Mouse (Mus musculus): ENCODE data around the gene Cfh.
"Not testable (repeated sequence)": the region's sequence is repeated elsewhere in the genome, so short reads cannot be mapped to it uniquely, and the experiment has no call there.

Cfh gene

DNA sequence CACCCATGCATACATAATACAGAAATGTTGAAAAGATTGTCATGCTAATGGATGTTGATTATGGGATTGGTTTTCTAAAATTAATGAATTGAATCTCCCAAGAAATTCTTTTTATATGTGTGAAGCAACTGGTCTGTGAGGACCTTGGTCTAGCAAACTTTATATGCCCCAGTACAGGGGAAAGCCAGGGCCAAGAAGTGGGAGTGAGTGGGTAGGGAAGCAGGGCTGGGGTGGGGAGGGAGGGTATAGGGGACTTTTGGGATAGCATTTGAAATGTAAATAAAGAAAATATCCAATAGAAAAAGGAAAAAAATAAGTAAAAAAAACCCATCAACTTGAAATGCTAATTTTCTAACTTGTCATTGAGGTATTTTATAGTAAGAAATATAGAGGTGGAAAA is at the start of gene Cfh:
Gene Cfh, minus strand, starts transcription at position 101 of the 400 bp plus-strand sequence.
- DNase-seq = not testable (repeated sequence)

DNA sequence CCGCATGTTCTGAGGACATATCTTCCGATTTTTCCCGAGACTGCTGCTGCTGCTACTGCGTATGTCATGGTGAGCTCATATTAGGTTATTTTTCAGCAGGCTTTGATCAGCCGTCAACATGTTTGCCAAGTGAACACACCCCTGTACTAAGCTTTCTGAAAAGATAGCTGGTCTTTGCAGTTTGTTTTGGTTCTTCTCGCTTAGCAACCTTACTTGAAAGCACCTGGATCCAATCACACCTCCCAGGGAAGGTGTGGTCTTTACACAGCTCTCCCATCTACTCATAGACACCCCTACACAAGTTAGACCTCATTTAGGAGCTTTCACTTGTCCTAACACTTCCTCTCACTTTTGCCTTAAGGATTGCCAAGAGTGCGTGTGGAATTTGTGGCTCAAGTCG is 43.1 kb upstream of the Cfh start:
- DNase-seq = no peak

DNA sequence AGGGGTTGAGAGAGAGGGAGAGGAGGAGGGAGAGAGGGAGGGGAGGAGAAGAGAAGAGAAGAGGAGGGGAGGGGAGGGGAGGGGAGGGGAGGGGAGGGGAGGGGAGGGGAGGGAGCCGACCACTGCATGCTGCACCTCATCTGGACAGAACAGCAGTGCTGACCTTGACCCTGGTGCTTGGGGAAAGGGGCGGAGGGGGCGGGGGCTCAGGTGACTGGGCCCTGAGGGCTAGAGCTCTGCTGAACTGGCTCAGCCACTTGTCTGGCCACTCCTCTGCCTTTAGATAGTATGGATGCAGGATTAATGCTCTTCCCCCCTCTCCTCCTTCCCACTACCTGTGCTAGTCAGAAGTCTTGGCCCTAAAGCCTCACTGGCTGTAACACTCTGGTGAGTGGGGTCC is 41.7 kb upstream of the Cfh start:
- no peak for DNase-seq

DNA sequence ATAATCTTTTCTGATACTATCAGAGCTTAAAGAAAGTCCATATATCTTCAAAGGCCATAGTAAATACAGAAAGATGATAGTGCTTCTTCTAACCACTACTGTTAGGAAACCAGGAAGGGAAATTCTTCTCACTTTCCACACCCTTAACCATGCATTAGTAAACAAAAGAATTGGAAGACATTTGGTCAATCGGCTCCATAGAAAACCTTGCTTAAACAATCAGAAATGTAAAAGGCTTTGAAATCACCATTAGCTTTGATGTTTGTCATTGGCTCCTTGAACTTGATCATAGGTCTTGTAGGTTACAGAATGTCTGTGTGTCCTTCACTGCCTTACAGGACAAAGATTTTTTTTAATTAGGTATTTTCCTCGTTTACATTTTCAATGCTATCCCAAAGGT is 21.8 kb upstream of the Cfh start:
- DNase-seq = no peak

DNA sequence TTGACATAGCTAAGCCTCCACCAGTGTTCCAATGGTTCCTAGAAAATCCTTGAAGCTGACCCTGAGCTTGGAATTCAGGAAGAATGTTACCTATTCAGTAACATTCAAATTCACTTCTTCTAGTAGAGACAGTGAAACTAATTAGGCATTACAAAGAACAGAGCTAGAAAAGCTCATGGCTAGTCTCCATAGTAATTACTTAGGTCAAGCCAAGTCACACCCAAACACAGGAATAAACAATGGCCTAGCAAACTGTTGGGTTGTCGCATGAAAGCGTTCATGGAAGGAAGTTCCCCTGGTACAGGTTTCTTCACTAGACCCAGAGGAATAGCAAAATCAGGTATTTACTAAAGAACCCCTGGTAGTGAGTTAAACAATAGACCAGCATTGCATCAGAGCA is 4.9 kb upstream of the Cfh start:
- DNase-seq = not testable (repeated sequence)

DNA sequence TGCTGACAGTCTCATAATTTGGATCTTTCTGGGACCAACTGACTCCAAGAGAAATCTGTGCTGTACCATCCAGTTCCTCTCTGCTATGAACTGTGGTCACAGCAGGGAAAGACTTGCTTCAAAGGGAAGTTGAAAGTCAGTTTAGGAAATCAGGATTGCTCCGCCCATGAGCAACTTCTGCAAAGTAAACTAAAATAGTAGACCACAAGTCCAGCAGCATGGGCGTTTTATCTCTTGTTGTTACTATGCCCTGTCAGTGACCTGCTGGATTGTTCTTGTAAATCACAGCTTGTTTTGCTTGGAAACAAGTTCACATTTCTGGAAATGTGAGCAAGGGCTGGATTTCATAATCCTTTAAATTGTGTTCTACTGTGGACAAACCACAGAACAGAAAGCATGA is 356 bp downstream of the Cfh start:
- DNase-seq = peak; percentile 53

DNA sequence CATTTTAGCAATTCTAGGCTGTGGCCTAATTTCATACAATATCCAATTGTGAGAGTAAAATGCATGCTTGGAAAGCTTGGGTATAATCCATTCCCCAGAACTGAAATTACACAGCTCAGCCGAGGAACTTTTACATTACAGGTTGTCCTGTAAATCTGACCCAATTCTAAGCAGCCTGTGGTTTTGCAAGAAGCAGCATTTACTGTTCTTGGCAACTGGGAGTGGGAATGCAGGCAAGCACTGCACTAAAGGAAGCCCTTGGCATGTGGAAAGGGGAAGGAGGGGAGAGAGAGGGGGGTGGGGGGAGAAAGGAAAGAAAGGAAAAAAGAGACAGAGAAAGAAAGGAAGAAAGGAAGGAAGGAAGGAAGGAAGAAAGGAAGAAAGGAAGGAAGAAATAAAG is 3.4 kb downstream of the Cfh start:
- no peak for DNase-seq

DNA sequence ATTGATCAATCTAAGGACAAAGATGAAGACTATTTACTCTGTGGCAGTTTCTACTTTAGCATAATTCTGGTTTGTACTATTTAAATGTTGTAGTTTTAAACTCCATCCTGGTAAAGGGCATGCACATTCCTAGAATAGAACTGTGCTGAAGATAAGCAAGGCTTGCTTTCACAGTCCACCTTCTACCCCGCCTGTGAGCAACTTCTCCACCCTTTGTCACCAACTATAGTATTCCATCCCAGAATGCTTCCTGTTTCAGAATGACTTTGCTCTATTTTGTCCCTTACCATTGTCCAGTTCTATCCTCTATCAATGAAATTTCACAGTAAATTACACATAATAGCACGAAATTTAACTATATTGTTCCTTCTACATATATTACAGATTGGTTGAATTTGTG is 8.1 kb downstream of the Cfh start:
- no peak for DNase-seq

DNA sequence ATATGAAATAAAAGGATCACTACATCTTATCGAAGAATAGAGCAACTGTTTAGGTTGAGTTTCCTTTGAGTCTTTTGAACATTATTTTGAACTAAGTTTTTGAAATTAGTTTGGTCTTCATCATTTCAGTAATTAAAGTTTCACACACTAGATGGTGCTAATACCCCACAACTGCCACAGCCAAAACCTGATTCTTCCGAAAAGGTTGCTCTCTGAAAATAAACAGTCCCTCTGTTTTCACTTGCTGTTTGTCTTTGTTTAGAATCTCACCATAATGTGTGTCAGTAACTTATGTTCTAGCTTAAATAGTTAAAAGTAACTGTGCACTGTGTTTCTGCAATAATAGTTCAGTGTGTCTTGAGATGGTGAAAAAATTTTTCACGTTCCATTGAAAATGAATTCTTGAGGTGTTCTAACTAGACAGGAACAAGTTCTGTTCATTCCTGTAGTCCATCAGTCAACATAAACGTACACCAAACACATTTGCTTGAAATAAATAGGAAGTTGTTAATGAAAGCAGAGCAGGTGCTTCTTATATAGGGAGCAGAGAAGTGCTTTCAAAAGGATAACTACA is 11.9 kb downstream of the Cfh start:
- no peak for DNase-seq

DNA sequence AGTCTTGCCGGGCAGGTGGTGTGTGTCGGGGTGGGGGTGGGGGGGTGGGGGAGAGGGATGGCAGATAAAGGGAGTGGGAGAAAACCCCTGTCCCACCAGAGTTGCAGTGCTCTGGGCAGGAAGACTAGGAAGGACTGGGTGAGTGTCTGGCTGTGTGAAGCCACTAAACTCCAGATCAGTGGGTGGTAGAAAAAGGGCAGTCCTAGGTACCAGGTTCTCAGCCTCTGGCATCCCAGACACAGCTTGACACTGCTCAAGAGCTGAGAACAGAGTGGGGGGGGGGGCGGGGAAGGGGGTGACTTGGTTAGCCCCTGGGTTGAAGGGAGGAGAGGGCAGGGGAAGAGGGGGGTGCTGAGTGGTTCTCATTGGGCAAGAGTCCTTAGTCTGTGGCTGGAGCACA is 24.6 kb downstream of the Cfh start:
- no peak for DNase-seq

DNA sequence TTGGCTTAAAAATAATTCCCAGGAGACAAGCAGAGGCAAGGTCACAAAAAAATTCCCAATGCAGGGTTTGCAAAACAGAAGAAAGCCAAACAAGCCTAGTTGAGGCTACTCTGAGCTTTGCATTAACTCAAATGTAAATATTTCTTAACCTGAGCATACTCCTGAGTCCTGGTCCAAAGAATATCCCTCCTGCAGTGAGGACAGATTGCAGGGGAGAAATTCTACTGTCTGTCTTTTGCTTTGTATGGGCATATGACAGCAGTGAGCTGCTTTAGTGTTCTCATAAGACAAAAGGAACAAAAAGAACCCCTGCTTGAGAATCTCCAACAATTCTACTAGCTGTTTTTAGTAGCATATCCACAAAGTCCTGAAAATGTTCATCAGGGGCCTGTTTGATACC is 114.1 kb downstream of the Cfh start:
- DNase-seq = no peak
